Mouse (Mus musculus) bone marrow, adult 2 months (tissue): ENCODE results near the gene Erbb2. TPM values are rescaled to one million over a fixed set of nuclear protein-coding genes. Genes with fewer than 3 reads are reported as not detected.
A peak's percentile ranks its signal among the peaks of the same experiment; 100 is the strongest.

Experiments used
- H3K27ac ChIP-seq: fragments of 200-500 bp; 2 replicates; pipeline ENCODE4 v1.5.1; 2012; ENCODE audit warnings: low read depth, mild to moderate bottlenecking, control low read depth, inconsistent platforms, low read length; ENCODE audit not compliant: control insufficient read depth, poor library complexity, insufficient read depth
- H3K4me1 ChIP-seq: fragments of 200-500 bp; 2 replicates; pipeline ENCODE4 v1.6.1; 2011; ENCODE audit warnings: low read length; ENCODE audit not compliant: control insufficient read depth, insufficient read depth
- H3K4me3 ChIP-seq: fragments of 200-500 bp; replicated peaks from 2 replicates; pipeline ENCODE3; 2011; ENCODE audit warnings: mild to moderate bottlenecking, low read depth, low read length, control low read depth; ENCODE audit not compliant: control insufficient read depth
- CTCF ChIP-seq: fragments of 200-500 bp; IDR thresholded peaks from 2 replicates; pipeline ENCODE4 v1.5.1; 2011; ENCODE audit warnings: low read length, control low read depth; ENCODE audit not compliant: control insufficient read depth, insufficient read depth
- POLR2A ChIP-seq: fragments of 200-500 bp; IDR thresholded peaks from 2 replicates; pipeline ENCODE4 v1.6.1; 2011; ENCODE audit warnings: low read depth, mild to moderate bottlenecking, control low read depth, low read length, borderline replicate concordance; ENCODE audit not compliant: control insufficient read depth
- WGBS: fragments of 180-500 bp; shearing (Covaris S2); methylation state at CpG from one replicate; pipeline ENCODE4 v1.1.7; 2018; 5-methylcytosine and 5-hydroxymethylcytosine counted together
- polyA plus RNA-seq: library from polyadenylated mRNA; stranded (reverse); fragments of >200 nt; gene quantifications from 2 replicates; pipeline ENCODE4 v1.2.4, GENCODE M21; 2011; ENCODE audit warnings: low replicate concordance; ENCODE audit not compliant: missing spikeins, insufficient read depth, insufficient read length

Erbb2 gene
- 0.97 and 2.4 TPM in 2 replicates for polyA plus RNA-seq

DNA sequence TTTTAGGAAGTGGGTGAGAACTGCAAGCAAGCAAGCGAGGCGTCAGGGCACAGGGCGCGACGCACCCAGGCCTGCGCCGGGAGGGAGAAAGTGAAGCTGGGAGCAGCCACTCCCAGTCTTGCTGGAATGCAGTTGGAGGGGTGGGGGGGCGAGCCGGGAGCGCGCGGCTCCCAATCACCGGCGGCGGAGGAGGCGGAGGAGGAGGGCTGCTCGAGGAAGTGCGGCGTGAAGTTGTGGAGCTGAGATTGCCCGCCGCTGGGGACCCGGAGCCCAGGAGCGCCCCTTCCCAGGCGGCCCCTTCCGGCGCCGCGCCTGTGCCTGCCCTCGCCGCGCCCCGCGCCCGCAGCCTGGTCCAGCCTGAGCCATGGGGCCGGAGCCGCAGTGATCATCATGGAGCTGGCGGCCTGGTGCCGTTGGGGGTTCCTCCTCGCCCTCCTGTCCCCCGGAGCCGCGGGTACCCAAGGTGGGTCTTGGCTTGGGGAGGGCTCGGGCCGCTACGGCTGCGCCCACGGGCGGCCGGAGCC lies at the start of gene Erbb2:
Erbb2 (plus strand) TSS at position 198 of the 524 bp plus-strand sequence.
- under 1% methylated on average over 49 of the region's 49 CpGs for WGBS
- TF ChIP-seq CTCF (no peak), POLR2A (0 out of 2 replicates have a peak, but pooled peaks have one; percentile 10)
- Histone ChIP-seq H3K27ac (peak within 1 kb of the TSS; percentile 7; the same call in 1 of the 2 replicates), H3K4me1 (no peaks in the 10 kb centered on the region), H3K4me3 (no peak within 1 kb of the TSS)

DNA sequence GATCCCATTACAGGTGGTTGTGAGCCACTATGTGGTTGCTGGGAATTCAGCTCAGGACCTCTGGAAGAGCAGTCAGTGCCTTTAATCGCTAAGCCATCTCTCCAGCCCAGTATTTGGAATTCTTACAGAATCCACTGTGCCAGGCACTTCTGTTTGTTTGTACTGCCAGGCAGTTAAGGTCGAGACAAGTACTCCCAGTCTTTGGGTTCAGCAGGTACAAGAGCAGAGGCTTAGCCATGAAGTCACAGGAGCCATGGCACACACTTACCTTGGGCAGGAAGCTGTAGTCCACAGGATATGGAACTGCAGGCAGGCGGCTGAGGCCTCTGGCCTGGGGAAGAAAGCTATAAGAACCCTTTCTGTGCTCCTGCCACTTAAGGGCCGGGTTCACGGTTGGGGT lies 48.5 kb upstream of the Erbb2 start:
- TF ChIP-seq CTCF (no peak), POLR2A (no peak)
- Histone ChIP-seq H3K27ac (no peak overlapping the region), H3K4me3 (no peak overlapping the region), H3K4me1 (peaks cover 13% of the 10 kb centered on the region)
- 83% methylated on average over 5 of the region's 5 CpGs for WGBS

DNA sequence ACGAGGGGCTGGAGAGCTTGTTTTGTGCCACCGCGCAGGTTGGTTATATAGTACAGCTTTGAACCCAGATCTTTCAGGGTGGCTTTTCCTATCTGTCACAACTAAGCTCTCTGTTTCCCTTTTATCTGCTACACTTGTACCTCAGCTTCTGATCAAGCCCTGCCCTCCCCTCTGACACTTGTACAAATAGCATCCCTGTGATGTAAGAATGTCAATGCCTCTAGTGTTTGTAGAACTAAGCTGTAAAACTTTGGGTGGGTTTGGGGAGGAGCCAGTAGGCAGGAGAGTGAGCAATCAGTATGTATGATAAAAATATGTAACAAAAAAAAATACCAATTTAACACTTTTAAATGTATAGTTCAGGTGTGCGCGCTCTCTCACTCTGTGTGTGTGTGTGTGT lies 47.9 kb upstream of the Erbb2 start:
- Histone ChIP-seq H3K4me3 (no peak overlapping the region), H3K4me1 (peaks cover 11% of the 10 kb centered on the region), H3K27ac (no peak overlapping the region)
- WGBS = 97% methylated on average over 5 of the region's 5 CpGs
- TF ChIP-seq POLR2A = no peak
- TF ChIP-seq CTCF = no peak

DNA sequence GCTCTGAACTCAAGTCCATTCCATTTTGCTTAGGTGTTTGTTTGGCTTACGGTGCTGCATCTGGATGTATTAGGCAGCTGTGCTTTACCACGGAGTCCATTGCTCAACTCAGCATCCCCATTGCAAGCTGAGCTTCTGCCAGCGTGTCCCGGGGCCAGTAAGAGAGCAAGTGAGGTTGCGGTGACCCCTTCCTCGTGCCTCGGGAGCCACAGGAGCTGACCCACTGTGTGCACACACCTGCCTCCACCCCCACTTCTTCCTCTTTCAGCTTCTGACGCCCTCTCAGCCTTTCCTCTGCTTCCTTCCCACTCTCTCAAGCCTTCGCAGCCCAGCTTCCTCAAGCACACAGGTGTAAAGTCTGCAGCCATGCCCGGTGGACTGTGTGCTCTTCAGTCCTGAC lies 46.0 kb upstream of the Erbb2 start:
- peaks cover 7% of the 10 kb centered on the region for H3K4me1 ChIP-seq
- WGBS = 18% methylated on average over 10 of the region's 10 CpGs

DNA sequence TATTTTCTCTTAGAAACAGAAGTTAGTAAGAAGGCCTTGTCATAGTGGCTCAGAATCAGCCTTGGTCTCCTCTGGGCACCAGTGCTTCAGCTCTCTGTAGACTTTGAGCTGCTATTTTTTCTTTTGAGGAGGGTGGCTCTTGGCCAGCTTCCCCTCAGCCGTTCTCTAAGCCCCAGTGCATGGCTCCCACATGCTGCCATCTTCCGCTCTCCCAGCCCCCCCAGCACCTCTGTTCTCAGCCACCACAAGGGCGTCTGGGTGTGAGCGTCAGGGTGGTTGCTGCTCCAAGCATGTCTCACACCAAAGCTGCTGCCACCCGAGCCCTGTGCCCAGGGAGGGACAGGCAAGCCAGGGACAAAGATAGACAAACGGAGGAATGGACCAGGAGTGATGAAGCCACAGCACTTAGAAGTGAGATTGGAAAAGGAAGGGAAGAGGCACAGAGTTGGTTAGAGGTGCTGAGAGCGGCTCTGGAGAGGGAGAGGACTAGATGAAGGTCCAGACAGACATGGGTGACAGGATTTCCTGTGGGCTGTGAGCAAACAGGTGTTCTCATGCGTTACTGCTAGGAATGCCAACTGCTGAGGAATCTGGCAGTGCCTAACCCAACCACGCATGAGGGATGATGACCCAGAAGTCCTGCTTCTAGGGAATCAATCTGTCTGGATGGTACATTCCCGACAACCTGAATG lies 45.0 kb upstream of the Erbb2 start:
- peaks cover 4% of the 10 kb centered on the region; the same call in 1 of the 2 replicates for H3K4me1 ChIP-seq
- no peak overlapping the region for H3K4me3 ChIP-seq
- TF ChIP-seq CTCF (no peak), POLR2A (no peak)
- no peak overlapping the region for H3K27ac ChIP-seq
- 39% methylated on average over 10 of the region's 10 CpGs for WGBS

More for the DNA sequence above, 46.0 kb upstream of the Erbb2 start:
- TF ChIP-seq POLR2A = no peak
- no peak for TF ChIP-seq CTCF
- H3K27ac ChIP-seq = no peak overlapping the region
- H3K4me3 ChIP-seq = no peak overlapping the region

DNA sequence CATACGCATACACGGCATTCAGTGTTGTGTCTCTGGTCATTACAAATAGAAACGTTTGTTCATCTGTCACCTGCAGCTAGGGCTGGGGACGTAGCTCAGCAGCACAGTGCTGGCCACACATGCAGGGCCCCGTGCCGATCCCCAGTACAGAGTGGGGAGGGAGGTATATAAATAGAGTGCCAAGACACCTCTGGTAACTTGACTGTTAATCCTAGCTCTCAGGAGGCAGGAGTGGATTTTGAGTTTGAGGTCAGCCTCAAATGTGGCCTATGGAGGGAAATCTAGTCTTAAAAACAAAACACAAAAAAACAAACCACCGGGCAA lies 44.4 kb upstream of the Erbb2 start:
- no peak overlapping the region for H3K27ac ChIP-seq
- 60% methylated on average over 7 of the region's 7 CpGs for WGBS
- H3K4me3 ChIP-seq = no peak overlapping the region
- TF ChIP-seq POLR2A = no peak
- no peak for TF ChIP-seq CTCF
- H3K4me1 ChIP-seq = peaks cover 4% of the 10 kb centered on the region; the same call in 1 of the 2 replicates

DNA sequence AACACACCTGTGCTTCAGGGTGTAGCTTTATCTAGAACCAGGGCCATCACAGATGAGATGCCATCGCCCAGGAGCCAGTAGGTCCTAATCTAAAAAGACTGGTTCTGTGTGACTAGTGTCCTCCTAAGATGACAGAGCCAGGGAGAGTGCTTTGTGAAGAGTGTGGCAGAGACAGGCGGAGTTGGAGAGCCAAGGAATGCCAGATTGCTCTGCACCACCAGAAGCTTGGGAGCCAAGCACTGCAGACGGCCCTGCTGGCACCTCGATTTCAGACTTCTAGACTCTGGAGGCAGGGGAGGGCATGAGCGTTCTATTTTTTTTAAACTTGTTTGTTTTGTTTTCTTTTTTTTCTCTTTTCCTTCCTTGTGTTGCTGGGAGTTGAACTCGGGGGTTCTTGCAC lies 42.9 kb upstream of the Erbb2 start:
- no peak overlapping the region for H3K4me3 ChIP-seq
- H3K27ac ChIP-seq = no peak overlapping the region
- TF ChIP-seq POLR2A (no peak), CTCF (no peak)
- H3K4me1 ChIP-seq = peaks cover 4% of the 10 kb centered on the region; the same call in 1 of the 2 replicates
- 71% methylated on average over 6 of the region's 6 CpGs for WGBS

DNA sequence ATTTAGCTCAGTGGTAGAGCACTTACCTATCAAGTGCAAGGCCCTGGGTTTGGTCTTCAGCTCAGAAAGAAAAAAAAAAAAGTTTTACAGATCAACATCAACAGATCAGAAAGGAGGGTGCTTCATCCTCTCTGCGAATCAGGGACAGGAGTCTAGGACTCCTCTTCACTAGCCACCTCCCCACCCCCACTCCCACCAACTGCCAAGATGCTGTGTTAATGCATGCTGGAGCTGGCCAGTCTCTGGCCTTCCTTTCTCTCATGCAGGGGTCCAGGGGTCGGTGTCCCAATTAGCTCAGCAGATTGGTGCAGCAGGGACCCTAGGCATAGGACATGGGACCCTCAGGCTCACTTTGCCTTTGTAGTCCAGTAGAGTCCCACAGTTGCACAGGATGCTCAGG lies 41.7 kb upstream of the Erbb2 start:
- 80% methylated on average over 2 of the region's 2 CpGs for WGBS
- no peak overlapping the region for H3K27ac ChIP-seq
- H3K4me3 ChIP-seq = no peak overlapping the region
- peaks cover 4% of the 10 kb centered on the region; the same call in 1 of the 2 replicates for H3K4me1 ChIP-seq
- no peak for TF ChIP-seq POLR2A
- TF ChIP-seq CTCF = no peak
